Mouse (Mus musculus) hindbrain, embryonic 14.5 days (tissue): ENCODE results near the gene Eri2. TPM values are rescaled to one million over a fixed set of nuclear protein-coding genes. Genes with fewer than 3 reads are reported as not detected.

Experiments
- ATAC-seq: fragments of 200-750 bp; cut with Nextera tagmentation; 2 replicates; pipeline ENCODE4 v1.8.0; 2017; ENCODE audit warnings: moderate number of reproducible peaks, mild to moderate bottlenecking, moderate TSS enrichment, moderate library complexity; ENCODE audit not compliant: low FRiP score
- DNase-seq: peaks from one replicate; pipeline ENCODE4 v3.0.0-alpha.2; 2015; ENCODE audit warnings: low spot score
- H3K27ac ChIP-seq: fragments of 300-500 bp; sonication (generic); 2 replicates; pipeline ENCODE4 v1.5.1; 2014; ENCODE audit warnings: mild to moderate bottlenecking, moderate library complexity
- H3K27me3 ChIP-seq: fragments of 300-500 bp; sonication (generic); 2 replicates; pipeline ENCODE4 v1.6.1; 2014; ENCODE audit warnings: mild to moderate bottlenecking, low read length, mixed read lengths; ENCODE audit not compliant: control insufficient read depth, insufficient read depth
- H3K36me3 ChIP-seq: fragments of 300-500 bp; sonication (generic); replicated peaks from 2 replicates; pipeline ENCODE4 v1.6.1; 2014; ENCODE audit not compliant: control insufficient read depth, insufficient read depth
- H3K4me1 ChIP-seq: fragments of 300-500 bp; sonication (generic); replicated peaks from 2 replicates; pipeline ENCODE4 v1.6.1; 2014; ENCODE audit warnings: antibody characterized with exemption, low read length, mixed read lengths; ENCODE audit not compliant: control insufficient read depth, insufficient read depth
- H3K4me2 ChIP-seq: fragments of 300-500 bp; sonication (generic); replicated peaks from 2 replicates; pipeline ENCODE4 v1.6.1; 2014; ENCODE audit warnings: mild to moderate bottlenecking, moderate library complexity
- H3K4me3 ChIP-seq: fragments of 300-500 bp; sonication (generic); replicated peaks from 2 replicates; pipeline ENCODE4 v1.5.1; 2014; ENCODE audit warnings: mild to moderate bottlenecking, low read length
- H3K9ac ChIP-seq: fragments of 300-500 bp; sonication (generic); 2 replicates; pipeline ENCODE4 v1.6.1; 2014
- H3K9me3 ChIP-seq: fragments of 300-500 bp; sonication (generic); 2 replicates; pipeline ENCODE4 v1.6.1; 2016; ENCODE audit warnings: low read length; ENCODE audit not compliant: control insufficient read depth
- WGBS: fragments of 180-500 bp; shearing (Covaris S2); extraction: QIAGEN DNeasy Blood & Tissue Kit; methylation state at CpG from one replicate; pipeline ENCODE4 v1.1.7; 2014; 5-methylcytosine and 5-hydroxymethylcytosine counted together
- polyA plus RNA-seq: library from polyadenylated mRNA; unstranded; fragments of >200 nt; fragmentation: Nextera tagmentation; extraction: Ambion mirVana; gene quantifications from 2 replicates; pipeline ENCODE4 v1.2.1, GENCODE M21; 2014

The Eri2 gene
- polyA plus RNA-seq, 1 experiment from 2014 or later: 16.6 TPM

GRCm38 (mm10) chr7:119720253-119720946 is 73.5 kb downstream of the Eri2 start, which contains the start of gene Thumpd1:
Thumpd1 (minus strand) TSS chr7:119720798.
- Histone ChIP-seq H3K4me3 (peak within 1 kb of the TSS; percentile 68), H3K9me3 (no peaks in the 10 kb centered on the region), H3K27ac (peak within 1 kb of the TSS; percentile 73), H3K4me2 (peak within 1 kb of the TSS; percentile 62), H3K4me1 (peaks cover 8% of the 10 kb centered on the region), H3K27me3 (no peaks in the 10 kb centered on the region), H3K9ac (peak within 1 kb of the TSS; percentile 75), H3K36me3 (peaks cover 37% of the 10 kb centered on the region)
- DNase-seq (peak; percentile 99), ATAC-seq (peak; percentile 97)
- under 1% methylated on average over 60 of the region's 60 CpGs for WGBS

Other genes starting within 250 kb of the Eri2 start
- not detected in 2 replicates for gene Acsm2, start 239.7 kb downstream of the Eri2 start, polyA plus RNA-seq
- not detected in 2 replicates for gene Acsm1, start 187.0 kb downstream of the Eri2 start, polyA plus RNA-seq
- gene Acsm4, start 104.0 kb downstream of the Eri2 start, polyA plus RNA-seq: not detected in 2 replicates
- gene Thumpd1, start 73.3 kb downstream of the Eri2 start, polyA plus RNA-seq: 76.7 and 87.9 TPM in 2 replicates
- gene Acsm3, start 33.1 kb downstream of the Eri2 start, polyA plus RNA-seq: 0.18 TPM in 1 of 2 replicates, not detected in the other
- 9.1 and 10.1 TPM in 2 replicates for gene Rexo5, start 52 bp downstream of the Eri2 start, polyA plus RNA-seq
- gene Lyrm1, start 101.8 kb upstream of the Eri2 start, polyA plus RNA-seq: 17.5 and 18.7 TPM in 2 replicates
- 11.3 and 13.0 TPM in 2 replicates for gene Dcun1d3, start 102.2 kb upstream of the Eri2 start, polyA plus RNA-seq